Mouse (Mus musculus) limb, embryonic 10.5 days (tissue): Measurements from ENCODE around the gene Zfp296. TPM values are rescaled to one million over a fixed set of nuclear protein-coding genes. Genes with fewer than 3 reads are reported as not detected.
A peak's percentile ranks its signal among the peaks of the same experiment; 100 is the strongest.

Experiments
- DNase-seq: peaks from one replicate; pipeline ENCODE4 v3.0.0-alpha.2; 2017; ENCODE audit warnings: low spot score
- H3K27ac ChIP-seq: fragments of 300-500 bp; sonication (generic); 2 replicates; pipeline ENCODE4 v1.5.1; 2016; ENCODE audit warnings: mild to moderate bottlenecking
- H3K27me3 ChIP-seq: fragments of 300-500 bp; sonication (generic); 2 replicates; pipeline ENCODE4 v1.6.1; 2016; ENCODE audit warnings: low read depth, mild to moderate bottlenecking; ENCODE audit not compliant: poor library complexity, severe bottlenecking
- H3K36me3 ChIP-seq: fragments of 300-500 bp; sonication (generic); 2 replicates; pipeline ENCODE4 v1.6.1; 2016; ENCODE audit warnings: mild to moderate bottlenecking, moderate library complexity
- H3K4me1 ChIP-seq: fragments of 300-500 bp; sonication (generic); 2 replicates; pipeline ENCODE4 v1.6.1; 2016
- H3K4me3 ChIP-seq: fragments of 300-500 bp; sonication (generic); 2 replicates; pipeline ENCODE4 v1.5.1; 2016; ENCODE audit warnings: mild to moderate bottlenecking, moderate library complexity
- H3K9me3 ChIP-seq: fragments of 300-500 bp; sonication (generic); replicated peaks from 2 replicates; pipeline ENCODE4 v1.6.1; 2016; ENCODE audit warnings: mild to moderate bottlenecking
- WGBS: fragments of 180-500 bp; shearing (Covaris S2); methylation state at CpG from one replicate; pipeline ENCODE4 v1.1.7; 2016; 5-methylcytosine and 5-hydroxymethylcytosine counted together
- polyA plus RNA-seq: library from polyadenylated mRNA; unstranded; fragments of >200 nt; fragmentation: Nextera tagmentation; extraction: Ambion mirVana; gene quantifications from 2 replicates; pipeline ENCODE4 v1.2.1, GENCODE M21; 2016

Zfp296 gene
- polyA plus RNA-seq, 1 experiment from 2014 or later, result 0.71 TPM

DNA sequence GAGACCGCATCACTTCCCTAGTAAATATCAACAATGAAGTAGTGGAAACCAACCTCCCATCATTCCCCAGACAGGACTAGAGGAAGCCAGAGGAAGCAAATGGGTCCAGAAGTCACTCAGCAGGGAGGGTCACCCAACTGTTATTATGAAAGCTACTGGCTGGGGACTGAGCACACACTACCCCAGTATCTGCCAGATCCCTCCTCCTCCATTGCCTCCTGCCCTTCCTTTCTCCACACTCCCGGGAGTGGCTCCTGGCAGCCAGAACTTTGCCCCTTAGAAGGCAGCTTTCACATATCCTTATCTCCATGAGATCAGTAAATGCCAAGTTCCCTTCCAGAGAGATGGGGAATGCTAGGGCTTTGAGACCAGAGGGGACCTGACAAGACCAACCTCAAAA is 46.3 kb downstream of the Zfp296 start:
- DNase-seq, result no peak
- no peaks in the 10 kb centered on the region for H3K9me3 ChIP-seq
- H3K4me3 ChIP-seq, result no peak overlapping the region
- peaks cover 11% of the 10 kb centered on the region for H3K4me1 ChIP-seq
- H3K36me3 ChIP-seq, result no peaks in the 10 kb centered on the region
- WGBS, result 75% methylated on average over 2 of the region's 2 CpGs
- no peak overlapping the region for H3K27ac ChIP-seq
- peaks cover 19% of the 10 kb centered on the region for H3K27me3 ChIP-seq

DNA sequence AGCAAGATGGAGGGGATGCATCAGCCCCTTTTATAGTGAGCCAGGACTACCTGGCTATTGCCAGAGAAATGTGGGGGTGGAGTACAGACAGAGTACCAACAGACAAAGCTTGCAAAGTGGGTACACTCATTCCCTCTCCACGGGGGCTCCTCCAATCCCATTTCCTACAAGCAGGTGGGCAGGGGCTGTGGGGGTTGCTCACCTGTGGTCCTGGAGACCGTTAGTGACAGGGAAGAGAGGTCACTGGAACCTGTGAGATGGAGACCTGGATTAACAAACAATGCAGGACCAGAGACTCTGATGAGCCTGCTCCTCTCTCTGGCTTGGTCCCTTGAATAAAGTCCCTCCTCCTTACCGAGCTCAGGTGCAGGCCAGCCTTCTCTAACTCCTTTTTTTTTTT is 50.6 kb downstream of the Zfp296 start:
- peaks cover 11% of the 10 kb centered on the region for H3K36me3 ChIP-seq
- peaks cover 16% of the 10 kb centered on the region for H3K4me1 ChIP-seq
- peak overlapping the region; percentile 78 for H3K4me3 ChIP-seq
- no peak overlapping the region for H3K27ac ChIP-seq
- 71% methylated on average over 3 of the region's 3 CpGs for WGBS
- no peak for DNase-seq
- no peaks in the 10 kb centered on the region for H3K9me3 ChIP-seq
- no peaks in the 10 kb centered on the region for H3K27me3 ChIP-seq

DNA sequence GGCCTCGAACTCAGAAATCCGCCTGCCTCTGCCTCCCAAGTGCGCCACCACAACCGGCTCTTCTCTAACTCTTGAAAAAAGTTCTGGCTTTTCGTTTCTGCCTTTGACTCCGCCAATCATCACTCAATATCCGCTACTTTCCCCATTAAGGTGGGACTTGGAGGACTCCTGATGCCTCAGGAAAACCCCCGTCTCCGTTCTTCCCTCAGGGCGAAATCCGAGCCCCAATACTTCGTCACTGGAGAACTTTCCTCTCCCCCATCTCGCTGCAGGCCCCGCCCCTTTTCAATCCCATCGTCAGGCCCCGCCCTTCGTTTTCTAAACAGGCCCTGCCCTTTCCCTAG is 51.1 kb downstream of the Zfp296 start:
- Histone ChIP-seq H3K27ac (peak overlapping the region; percentile 75), H3K4me3 (peak overlapping the region; percentile 78), H3K4me1 (peaks cover 16% of the 10 kb centered on the region), H3K36me3 (peaks cover 16% of the 10 kb centered on the region), H3K9me3 (no peaks in the 10 kb centered on the region), H3K27me3 (no peaks in the 10 kb centered on the region)
- DNase-seq, result no peak
- 15% methylated on average over 17 of the region's 17 CpGs for WGBS

GRCm38 (mm10) chr7:19628536-19629360 is 51.7 kb downstream of the Zfp296 start:
- WGBS, result 2% methylated on average over 57 of the region's 57 CpGs

DNA sequence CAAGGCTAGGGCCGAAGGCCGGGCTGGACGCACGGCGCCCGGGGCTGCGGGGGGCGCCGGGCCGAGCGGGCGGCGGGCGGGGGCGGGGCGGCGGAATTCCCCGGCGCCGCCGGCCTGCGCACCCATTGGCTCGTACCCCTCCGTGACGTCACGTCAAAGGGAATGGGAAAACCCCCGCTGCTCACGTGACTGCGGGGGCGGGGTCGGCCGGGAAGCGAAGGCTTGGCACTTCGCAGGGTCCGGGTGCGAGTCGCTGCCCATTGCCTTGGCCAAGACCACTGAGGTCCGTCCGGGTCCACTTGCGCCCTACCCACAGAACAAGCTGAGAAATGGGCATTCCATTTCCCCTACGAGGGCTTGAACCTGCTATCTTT is 52.3 kb downstream of the Zfp296 start, which contains the start of gene Relb:
Gene Relb, minus strand, starts transcription at position 78 of the 374 bp plus-strand sequence.
- Histone ChIP-seq H3K36me3 (peaks cover 28% of the 10 kb centered on the region), H3K4me3 (peak within 1 kb of the TSS; percentile 78), H3K4me1 (peaks cover 16% of the 10 kb centered on the region), H3K9me3 (no peaks in the 10 kb centered on the region), H3K27me3 (no peaks in the 10 kb centered on the region), H3K27ac (peak within 1 kb of the TSS; percentile 75)
- DNase-seq, result peak; percentile 94
- under 1% methylated on average over 23 of the region's 41 CpGs for whole genome bisulfite sequencing

More at GRCm38 (mm10) chr7:19628536-19629360, 51.7 kb downstream of the Zfp296 start:
- peaks cover 22% of the 10 kb centered on the region for H3K36me3 ChIP-seq
- H3K27me3 ChIP-seq, result no peaks in the 10 kb centered on the region
- H3K27ac ChIP-seq, result peak overlapping the region; percentile 75
- H3K4me1 ChIP-seq, result peaks cover 16% of the 10 kb centered on the region
- H3K4me3 ChIP-seq, result peak overlapping the region; percentile 78
- no peaks in the 10 kb centered on the region for H3K9me3 ChIP-seq
- DNase-seq, result peak; percentile 93

Other genes with a start within 250 kb of the Zfp296 start
- gene Ercc1, start 232.5 kb upstream of the Zfp296 start, polyA plus RNA-seq, result 97.8 and 101 TPM in 2 replicates
- gene Cd3eap, start 217.8 kb upstream of the Zfp296 start, polyA plus RNA-seq, result 28.3 and 31.4 TPM in 2 replicates
- 6.5 and 7.0 TPM in 2 replicates for gene Ppp1r13l, start 217.5 kb upstream of the Zfp296 start, polyA plus RNA-seq
- gene Ercc2, start 195.3 kb upstream of the Zfp296 start, polyA plus RNA-seq, result 25.6 and 26.6 TPM in 2 replicates
- 3.3 and 4.4 TPM in 2 replicates for gene Klc3, start 173.2 kb upstream of the Zfp296 start, polyA plus RNA-seq
- gene Ckm, start 172.5 kb upstream of the Zfp296 start, polyA plus RNA-seq, result not detected in 2 replicates
- gene Mark4, start 118.5 kb upstream of the Zfp296 start, polyA plus RNA-seq, result 7.6 and 8.0 TPM in 2 replicates
- gene Exoc3l2, start 114.0 kb upstream of the Zfp296 start, polyA plus RNA-seq, result 1.2 and 1.7 TPM in 2 replicates
- 2.3 and 2.4 TPM in 2 replicates for gene Bloc1s3, start 68.9 kb upstream of the Zfp296 start, polyA plus RNA-seq
- 74.0 and 90.5 TPM in 2 replicates for gene Trappc6a, start 68.9 kb upstream of the Zfp296 start, polyA plus RNA-seq
- gene Nkpd1, start 59.4 kb upstream of the Zfp296 start, polyA plus RNA-seq, result 0.10 and 0.11 TPM in 2 replicates
- gene Ppp1r37, start 14.2 kb upstream of the Zfp296 start, polyA plus RNA-seq, result 25.9 and 27.2 TPM in 2 replicates
- gene Gemin7, start 308 bp downstream of the Zfp296 start, polyA plus RNA-seq, result 196 and 201 TPM in 2 replicates
- gene Clasrp, start 27.2 kb downstream of the Zfp296 start, polyA plus RNA-seq, result 59.0 and 63.4 TPM in 2 replicates
- 3.8 and 4.2 TPM in 2 replicates for gene Relb, start 52.2 kb downstream of the Zfp296 start, polyA plus RNA-seq
- gene Clptm1, start 87.7 kb downstream of the Zfp296 start, polyA plus RNA-seq, result 84.5 and 86.3 TPM in 2 replicates
- 0.28 TPM in 1 of 2 replicates, not detected in the other for gene Apoc2, start 100.7 kb downstream of the Zfp296 start, polyA plus RNA-seq
- not detected in 2 replicates for gene Gm44805, start 104.1 kb downstream of the Zfp296 start, polyA plus RNA-seq
- 0.06 TPM in 1 of 2 replicates, not detected in the other for gene Apoc4, start 104.2 kb downstream of the Zfp296 start, polyA plus RNA-seq
- gene Apoc1, start 115.4 kb downstream of the Zfp296 start, polyA plus RNA-seq, result 3.0 and 4.8 TPM in 2 replicates
- gene Apoe, start 121.9 kb downstream of the Zfp296 start, polyA plus RNA-seq, result 63.0 and 83.6 TPM in 2 replicates
- 244 and 285 TPM in 2 replicates for gene Tomm40, start 138.2 kb downstream of the Zfp296 start, polyA plus RNA-seq
- 78.1 and 87.9 TPM in 2 replicates for gene Nectin2, start 173.2 kb downstream of the Zfp296 start, polyA plus RNA-seq
- gene Bcam, start 193.7 kb downstream of the Zfp296 start, polyA plus RNA-seq, result 53.8 and 58.6 TPM in 2 replicates
- gene Cblc, start 219.5 kb downstream of the Zfp296 start, polyA plus RNA-seq, result 1.4 and 1.6 TPM in 2 replicates
- 0.82 and 1.2 TPM in 2 replicates for gene Bcl3, start 245.5 kb downstream of the Zfp296 start, polyA plus RNA-seq